Mouse (Mus musculus) MEL (cell line): ENCODE data around the gene Def8. TPM values are rescaled to one million over a fixed set of nuclear protein-coding genes. Genes with fewer than 3 reads are reported as not detected.

Source experiments
- DNase-seq: peaks from one replicate; pipeline ENCODE4 v3.0.0; 2011; ENCODE audit warnings: low read depth, low spot score
- H3K27ac ChIP-seq: 2 replicates; pipeline ENCODE4 v1.5.1; 2012; ENCODE audit warnings: low read depth, mild to moderate bottlenecking, control low read depth, low read length, moderate library complexity; ENCODE audit not compliant: control insufficient read depth
- H3K27me3 ChIP-seq, 2 experiments: fragments of 150-350 bp in 1 of 2; sonication (generic) in 1 of 2; 2 replicates each; pipeline ENCODE4 v1.6.1; 2012; ENCODE audit warnings: low read length in 2 of 2, mild to moderate bottlenecking in 2 of 2, improper control_type of control experiment in 1 of 2, moderate library complexity in 1 of 2; ENCODE audit not compliant: insufficient read depth in 2 of 2, control insufficient read depth in 1 of 2
- H3K36me3 ChIP-seq, 2 experiments: 2 replicates each; pipeline ENCODE4 v1.6.1; 2012 to 2014; ENCODE audit warnings: low read length in 2 of 2, improper control_type of control experiment in 1 of 2, inconsistent platforms in 1 of 2, mild to moderate bottlenecking in 1 of 2; ENCODE audit not compliant: insufficient read depth in 2 of 2, control insufficient read depth in 1 of 2
- H3K4me1 ChIP-seq, 2 experiments: fragments of 150-350 bp in 1 of 2; sonication (generic) in 1 of 2; 2 replicates each; pipeline ENCODE4 v1.6.1; 2012; ENCODE audit warnings: low read length in 2 of 2, improper control_type of control experiment in 1 of 2, mild to moderate bottlenecking in 1 of 2; ENCODE audit not compliant: insufficient read depth in 2 of 2, control insufficient read depth in 1 of 2
- H3K4me3 ChIP-seq, 2 experiments: fragments of 150-350 bp in 1 of 2; sonication (generic) in 1 of 2; 2 replicates each; pipeline ENCODE4 v1.5.1; 2012; ENCODE audit warnings: low read depth in 2 of 2, low read length in 2 of 2, mild to moderate bottlenecking in 2 of 2, moderate library complexity in 2 of 2, control low read depth in 1 of 2, improper control_type of control experiment in 1 of 2; ENCODE audit not compliant: control insufficient read depth in 1 of 2, insufficient read depth in 1 of 2
- H3K79me2 ChIP-seq: 2 replicates; pipeline ENCODE4 v1.6.1; 2012; ENCODE audit warnings: mild to moderate bottlenecking, low read length, moderate library complexity; ENCODE audit not compliant: control insufficient read depth, poor library complexity, insufficient read depth
- H3K9ac ChIP-seq: 2 replicates; pipeline ENCODE4 v1.6.1; 2012; ENCODE audit warnings: low read depth, mild to moderate bottlenecking, control low read depth, low read length, moderate library complexity; ENCODE audit not compliant: control insufficient read depth, poor library complexity, severe bottlenecking
- H3K9me3 ChIP-seq: fragments of 150-350 bp; sonication (generic); replicated peaks from 2 replicates; pipeline ENCODE4 v1.6.1; 2012; ENCODE audit warnings: mild to moderate bottlenecking, low read length, improper control_type of control experiment, moderate library complexity; ENCODE audit not compliant: insufficient read depth
- CHD1 ChIP-seq: IDR thresholded peaks from 2 replicates; pipeline ENCODE4 v1.6.1; 2012; ENCODE audit warnings: low read depth, mild to moderate bottlenecking, inconsistent platforms, low read length, improper control_type of control experiment
- CHD2 ChIP-seq: IDR thresholded peaks from 2 replicates; pipeline ENCODE4 v1.6.1; 2011; ENCODE audit warnings: low read length, improper control_type of control experiment
- CTCF ChIP-seq, 3 experiments: IDR thresholded peaks in 2 of 3; conservative IDR thresholded peaks in 1 of 3; 2 replicates each; pipeline ENCODE4 v1.5.1; 2011 to 2012; ENCODE audit warnings: low read length in 3 of 3, low read depth in 2 of 3, mild to moderate bottlenecking in 2 of 3, improper control_type of control experiment in 1 of 3, inconsistent platforms in 1 of 3, mixed read lengths in 1 of 3, moderate library complexity in 1 of 3; ENCODE audit not compliant: control insufficient read depth in 1 of 3, insufficient read depth in 1 of 3, poor library complexity in 1 of 3, severe bottlenecking in 1 of 3
- ELF1 ChIP-seq: IDR thresholded peaks from 2 replicates; pipeline ENCODE4 v1.6.1; 2014; ENCODE audit warnings: low read depth, mild to moderate bottlenecking, inconsistent platforms, low read length, improper control_type of control experiment, moderate library complexity
- HCFC1 ChIP-seq: IDR thresholded peaks from 2 replicates; pipeline ENCODE4 v1.6.1; 2012; ENCODE audit warnings: low read depth, mild to moderate bottlenecking, inconsistent platforms, low read length, improper control_type of control experiment, moderate library complexity
- JUND ChIP-seq: IDR thresholded peaks from 2 replicates; pipeline ENCODE4 v1.6.1; 2011; ENCODE audit warnings: low read depth, mild to moderate bottlenecking, improper control_type of control experiment, low read length
- MAFK ChIP-seq: IDR thresholded peaks from 2 replicates; pipeline ENCODE4 v1.6.1; 2011; ENCODE audit warnings: low read depth, mild to moderate bottlenecking, low read length, improper control_type of control experiment, borderline replicate concordance
- MAX ChIP-seq: IDR thresholded peaks from 2 replicates; pipeline ENCODE4 v1.6.1; 2011; ENCODE audit warnings: low read length, improper control_type of control experiment
- MAZ ChIP-seq: IDR thresholded peaks from 2 replicates; pipeline ENCODE4 v1.6.1; 2012; ENCODE audit warnings: low read depth, mild to moderate bottlenecking, inconsistent platforms, low read length, improper control_type of control experiment
- MXI1 ChIP-seq: IDR thresholded peaks from 2 replicates; pipeline ENCODE4 v1.6.1; 2011; ENCODE audit warnings: mild to moderate bottlenecking, low read depth, low read length, improper control_type of control experiment
- MYB ChIP-seq: IDR thresholded peaks from 2 replicates; pipeline ENCODE4 v1.6.1; 2011; ENCODE audit warnings: mild to moderate bottlenecking, low read depth, low read length, improper control_type of control experiment
- MYC ChIP-seq: IDR thresholded peaks from 2 replicates; pipeline ENCODE4 v1.6.1; 2011; ENCODE audit warnings: low read depth, mild to moderate bottlenecking, low read length, improper control_type of control experiment, moderate library complexity
- NRF1 ChIP-seq: IDR thresholded peaks from 2 replicates; pipeline ENCODE4 v1.6.1; 2014; ENCODE audit warnings: low read depth, mild to moderate bottlenecking, inconsistent platforms, low read length, improper control_type of control experiment, moderate library complexity; ENCODE audit not compliant: poor library complexity, insufficient read depth, severe bottlenecking
- POLR2AphosphoS2 ChIP-seq: IDR thresholded peaks from 2 replicates; pipeline ENCODE4 v1.6.1; 2011; ENCODE audit warnings: low read length, improper control_type of control experiment
- POLR2AphosphoS5 ChIP-seq: IDR thresholded peaks from 2 replicates; pipeline ENCODE4 v1.6.1; 2012; ENCODE audit warnings: low read depth, borderline replicate concordance, mild to moderate bottlenecking, inconsistent platforms, low read length, moderate library complexity, mixed read lengths
- SIN3A ChIP-seq: IDR thresholded peaks from 2 replicates; pipeline ENCODE4 v1.6.1; 2012; ENCODE audit warnings: low read length, improper control_type of control experiment, inconsistent platforms
- SMC3 ChIP-seq: IDR thresholded peaks from 2 replicates; pipeline ENCODE4 v1.6.1; 2011; ENCODE audit warnings: low read depth, low read length, improper control_type of control experiment
- TAL1 ChIP-seq: IDR thresholded peaks from 2 replicates; pipeline ENCODE4 v1.6.1; 2012; ENCODE audit warnings: mild to moderate bottlenecking, inconsistent platforms, low read length, moderate library complexity, mixed read lengths
- TCF12 ChIP-seq: IDR thresholded peaks from 2 replicates; pipeline ENCODE4 v1.6.1; 2014; ENCODE audit warnings: low read depth, mild to moderate bottlenecking, inconsistent platforms, low read length, improper control_type of control experiment, moderate library complexity
- USF1 ChIP-seq: IDR thresholded peaks from 2 replicates; pipeline ENCODE4 v1.6.1; 2014; ENCODE audit warnings: low read depth, mild to moderate bottlenecking, inconsistent platforms, low read length, improper control_type of control experiment, moderate library complexity
- USF2 ChIP-seq, 2 experiments: IDR thresholded peaks; 2 replicates each; pipeline ENCODE4 v1.6.1; 2011 to 2012; ENCODE audit warnings: improper control_type of control experiment in 2 of 2, low read length in 2 of 2, borderline replicate concordance in 1 of 2, inconsistent platforms in 1 of 2, low read depth in 1 of 2, mild to moderate bottlenecking in 1 of 2; ENCODE audit not compliant: insufficient read depth in 1 of 2
- ZC3H11A ChIP-seq: IDR thresholded peaks from 2 replicates; pipeline ENCODE4 v1.6.1; 2012; ENCODE audit warnings: low read depth, mild to moderate bottlenecking, inconsistent platforms, low read length, improper control_type of control experiment
- ZNF384 ChIP-seq: IDR thresholded peaks from 2 replicates; pipeline ENCODE4 v1.6.1; 2012; ENCODE audit warnings: low read depth, mild to moderate bottlenecking, inconsistent platforms, low read length, improper control_type of control experiment
- polyA plus RNA-seq, 2 experiments: library from polyadenylated mRNA; stranded (reverse) in 1 of 2; unstranded in 1 of 2; fragments of >175 nt in 1 of 2; fragments of >200 nt in 1 of 2; gene quantifications; 2 replicates each; pipeline versions ENCODE4 v1.2.1 to v1.2.4; 2012; ENCODE audit warnings: low replicate concordance in 2 of 2, low read depth in 1 of 2; ENCODE audit not compliant: insufficient read length in 2 of 2, insufficient read depth in 1 of 2, missing spikeins in 1 of 2
- total RNA-seq: library from RNA; depleted of rRNA; stranded (reverse); fragments of 300-350 nt; gene quantifications from 2 replicates; pipeline ENCODE4 v1.2.3, GENCODE M21; 2012

Def8 gene
- total and polyA plus RNA-seq, 3 experiments: 26.0 to 34.0 TPM; not detected in 1

DNA sequence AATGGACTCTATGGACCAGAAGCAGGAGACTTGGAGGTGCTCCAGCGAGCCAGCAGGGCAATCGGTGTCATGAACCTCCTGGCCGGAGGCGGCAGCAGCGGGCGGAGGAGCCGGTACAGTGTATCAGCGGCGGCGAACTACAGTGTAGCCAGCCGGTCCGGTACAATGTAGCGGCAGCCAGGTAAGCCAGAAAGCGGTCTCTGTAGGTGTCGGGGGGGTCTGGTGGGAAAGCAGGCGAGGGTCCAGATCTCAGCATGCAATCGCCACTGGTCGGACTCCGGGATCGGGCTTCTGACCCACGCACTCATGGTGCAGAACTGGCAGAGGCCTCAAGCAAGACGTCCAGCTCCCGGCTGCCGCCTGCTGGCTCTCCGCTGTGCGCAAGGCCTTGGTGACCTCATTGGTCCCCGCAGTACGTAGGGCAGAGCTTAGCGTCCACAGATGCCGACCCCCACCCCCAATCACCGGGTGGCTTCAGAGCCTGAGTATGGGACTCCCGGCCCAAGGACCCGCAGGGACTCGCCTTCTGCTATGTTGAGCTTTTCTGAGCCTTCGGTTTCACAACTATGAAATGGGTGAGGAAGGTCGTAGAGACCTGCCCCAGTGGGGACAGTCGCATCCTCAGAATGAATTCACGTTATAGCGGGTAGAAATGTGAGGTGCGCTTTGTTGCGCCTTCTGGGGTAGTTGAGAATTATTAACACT is 19.7 kb downstream of the Def8 start (continued):
- TF ChIP-seq ZNF384 (peak; percentile 7; the same call in 1 of the 2 replicates), CHD2 (no peak), USF1 (no peak), ZC3H11A (no peak), SMC3 (peak; percentile 39), MYB (no peak), TAL1 (no peak), NRF1 (peak; percentile 34; the same call in 1 of the 2 replicates), CTCF (IDR thresholded peaks at IDR 0.05 in 2 of 3, conservative IDR thresholded peaks at IDR 0.05 in 1 of 3; ENCODE audit: control insufficient read depth in 1 of 3, insufficient read depth in 1 of 3, low read depth in 2 of 3, low read length in 3 of 3, poor library complexity in 1 of 3, severe bottlenecking in 1 of 3) (peak; percentile 51 to 90 (median 63)), MAFK (no peak), MXI1 (0 out of 2 replicates have a peak, but pooled peaks have one; percentile 18), HCFC1 (peak; percentile 76), MYC (0 out of 2 replicates have a peak, but pooled peaks have one; percentile 15), POLR2AphosphoS5 (no peak), USF2 (IDR thresholded peaks at IDR 0.05; ENCODE audit: borderline replicate concordance in 1 of 2, insufficient read depth in 1 of 2, low read depth in 1 of 2, low read length in 2 of 2) (no peak), JUND (no peak), ELF1 (no peak), MAZ (no peak; the same call in 1 of the 2 replicates), MAX (peak; percentile 37; the same call in 1 of the 2 replicates), SIN3A (peak; percentile 61), TCF12 (0 out of 2 replicates have a peak, but pooled peaks have one; percentile 15), CHD1 (peak; percentile 85; the same call in 1 of the 2 replicates), POLR2AphosphoS2 (peak; percentile 45; the same call in 1 of the 2 replicates)

GRCm38 (mm10) chr8:123443576-123443921 is 20.2 kb downstream of the Def8 start:
- Histone ChIP-seq H3K36me3 (peaks cover 0 to 5% of the 10 kb centered on the region in 2 experiments; a peak in 1 of 4 replicates), H3K4me1 (peaks cover 6 to 23% of the 10 kb centered on the region in 2 experiments), H3K27me3 (no peaks in the 10 kb centered on the region), H3K79me2 (peaks cover 4% of the 10 kb centered on the region; the same call in 1 of the 2 replicates), H3K27ac (peak overlapping the region; percentile 33; the same call in 1 of the 2 replicates), H3K9me3 (no peaks in the 10 kb centered on the region), H3K9ac (peak overlapping the region; percentile 94), H3K4me3 (peak overlapping the region; percentile 90)
- no peak for DNase-seq
- no peak for TF ChIP-seq MYB
- peak in 1 of 3 experiments; percentile 20; a peak in 2 of 6 replicates for TF ChIP-seq CTCF (IDR thresholded peaks at IDR 0.05 in 2 of 3, conservative IDR thresholded peaks at IDR 0.05 in 1 of 3; ENCODE audit: control insufficient read depth in 1 of 3, insufficient read depth in 1 of 3, low read depth in 2 of 3, low read length in 3 of 3, poor library complexity in 1 of 3, severe bottlenecking in 1 of 3)
- TF ChIP-seq MAFK: no peak
- no peak for TF ChIP-seq USF2 (IDR thresholded peaks at IDR 0.05; ENCODE audit: borderline replicate concordance in 1 of 2, insufficient read depth in 1 of 2, low read depth in 1 of 2, low read length in 2 of 2)
- peak; percentile 91 for TF ChIP-seq ZNF384
